Mouse (Mus musculus) G1E (cell line): ENCODE results near the gene Dnmt3a.

ENCODE experiments used
- CTCF ChIP-seq: IDR thresholded peaks from 2 replicates; pipeline ENCODE4 v1.5.1; 2012; ENCODE audit warnings: low read depth, low read length, inconsistent platforms, mixed read lengths
- POLR2AphosphoS5 ChIP-seq: IDR thresholded peaks from 2 replicates; pipeline ENCODE4 v1.6.1; 2012; ENCODE audit warnings: low read depth, low read length, inconsistent platforms; ENCODE audit not compliant: insufficient replicate concordance

DNA sequence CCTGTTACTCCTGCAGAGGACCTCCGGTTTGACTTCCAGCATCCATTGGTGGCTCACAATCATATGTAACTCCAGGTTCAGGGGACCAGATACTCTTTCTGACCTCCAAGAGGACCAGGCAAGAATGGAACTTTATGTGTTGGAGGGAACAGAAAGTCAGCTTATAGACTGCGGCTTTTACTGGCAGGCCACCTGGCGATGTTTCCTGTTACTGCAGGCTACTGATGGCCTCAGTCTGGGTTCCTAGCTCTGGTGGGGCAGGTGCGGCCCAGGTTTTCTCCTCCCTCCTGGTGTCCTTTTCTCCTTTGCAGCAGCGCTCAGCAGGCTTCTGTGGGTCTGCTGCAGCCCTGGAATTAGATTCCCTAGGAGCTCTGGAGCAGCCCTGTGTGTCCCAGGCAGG lies 46.7 kb downstream of the Dnmt3a start:
- TF ChIP-seq POLR2AphosphoS5: no peak
- TF ChIP-seq CTCF: no peak
